Mouse (Mus musculus): Measurements from ENCODE around the gene C1qtnf3. TPM values are rescaled to one million over a fixed set of nuclear protein-coding genes. Genes with fewer than 3 reads are reported as not detected.
A peak's percentile ranks its signal among the peaks of the same experiment; 100 is the strongest.

Gene C1qtnf3
- polyA plus RNA-seq, 1 experiment from 2014 or later, result 20.1 TPM

DNA sequence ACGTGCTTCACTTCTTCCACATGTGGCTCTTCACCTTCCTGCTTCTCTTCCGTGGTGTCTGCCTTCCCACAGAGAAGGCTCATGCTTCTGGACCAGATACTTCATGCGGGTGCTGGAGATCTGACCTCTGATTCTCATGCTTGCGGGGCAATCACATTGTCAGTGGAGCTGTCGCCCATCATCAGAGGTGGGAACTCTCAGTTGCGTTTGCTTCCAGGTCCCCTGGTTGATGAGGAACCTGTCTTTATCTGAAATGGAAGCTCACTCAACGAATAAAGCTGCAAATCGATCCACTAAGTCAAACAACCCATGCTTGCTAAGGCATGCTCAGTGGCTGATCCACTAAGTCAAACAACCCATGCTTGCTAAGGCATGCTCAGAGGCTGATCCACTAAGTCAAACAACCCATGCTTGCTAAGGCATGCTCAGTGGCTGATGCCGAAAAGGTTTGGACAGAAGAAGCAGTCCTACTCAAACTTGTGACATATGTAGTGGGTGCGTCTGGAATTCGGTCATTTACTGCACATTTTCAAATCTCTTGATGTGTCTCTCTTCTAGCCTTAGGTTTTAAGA, 58.9 kb downstream of the C1qtnf3 start:
- Histone ChIP-seq H3K27me3 (ENCODE audit: insufficient read depth, low read length) (no peaks in the 10 kb centered on the region), H3K4me2 (ENCODE audit: low read length) (no peak overlapping the region), H3K4me3 (replicated peaks; ENCODE audit: low read depth, low read length) (no peak overlapping the region), H3K4me1 (replicated peaks; ENCODE audit: insufficient read depth, low read length) (no peaks in the 10 kb centered on the region), H3K27ac (no peak overlapping the region), H3K36me3 (ENCODE audit: insufficient read depth, low read length) (no peaks in the 10 kb centered on the region), H3K9ac (ENCODE audit: low read depth, low read length) (no peak overlapping the region), H3K9me3 (replicated peaks; ENCODE audit: low read length) (no peaks in the 10 kb centered on the region)
- WGBS, result 91% methylated on average over 11 of the region's 11 CpGs
- no peak for TF ChIP-seq CTCF (IDR thresholded peaks at IDR 0.05; ENCODE audit: low read depth)
- no peak for DNase-seq (ENCODE audit: low spot score)
- ATAC-seq (replicated peaks; ENCODE audit: low FRiP score, low read depth), result no peak

DNA sequence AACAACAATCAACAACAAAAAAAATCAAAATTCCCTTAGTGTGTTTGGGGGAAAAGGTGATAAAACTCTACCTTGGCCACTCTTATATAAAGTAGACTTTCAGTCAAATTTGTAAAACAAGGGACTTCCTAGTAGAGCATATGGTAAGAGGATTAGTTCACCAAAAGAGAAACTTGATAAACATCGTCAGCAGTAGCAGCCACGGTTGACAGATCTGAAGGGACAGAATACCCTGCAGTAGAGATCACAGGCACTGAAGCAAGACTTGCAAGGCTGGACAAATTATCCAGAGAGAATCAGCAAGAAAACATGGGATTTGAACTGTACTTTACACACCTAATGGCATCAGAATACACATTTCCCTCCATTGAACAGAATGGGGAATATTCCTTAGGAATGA, 62.8 kb downstream of the C1qtnf3 start:
- H3K27ac ChIP-seq, result no peak overlapping the region
- no peaks in the 10 kb centered on the region for H3K36me3 ChIP-seq (ENCODE audit: insufficient read depth, low read length)
- H3K4me2 ChIP-seq (ENCODE audit: low read length), result no peak overlapping the region
- no peak overlapping the region for H3K4me3 ChIP-seq (replicated peaks; ENCODE audit: low read depth, low read length)
- ATAC-seq (replicated peaks; ENCODE audit: low FRiP score, low read depth) (peak; percentile 57; the same call in 1 of the 2 replicates), DNase-seq (ENCODE audit: low spot score) (peak; percentile 78)
- no peaks in the 10 kb centered on the region for H3K27me3 ChIP-seq (ENCODE audit: insufficient read depth, low read length)
- no peaks in the 10 kb centered on the region for H3K9me3 ChIP-seq (replicated peaks; ENCODE audit: low read length)
- TF ChIP-seq CTCF (IDR thresholded peaks at IDR 0.05; ENCODE audit: low read depth), result no peak
- 30% methylated on average over 2 of the region's 2 CpGs for WGBS
- no peak overlapping the region for H3K9ac ChIP-seq (ENCODE audit: low read depth, low read length)
- no peaks in the 10 kb centered on the region for H3K4me1 ChIP-seq (replicated peaks; ENCODE audit: insufficient read depth, low read length)

DNA sequence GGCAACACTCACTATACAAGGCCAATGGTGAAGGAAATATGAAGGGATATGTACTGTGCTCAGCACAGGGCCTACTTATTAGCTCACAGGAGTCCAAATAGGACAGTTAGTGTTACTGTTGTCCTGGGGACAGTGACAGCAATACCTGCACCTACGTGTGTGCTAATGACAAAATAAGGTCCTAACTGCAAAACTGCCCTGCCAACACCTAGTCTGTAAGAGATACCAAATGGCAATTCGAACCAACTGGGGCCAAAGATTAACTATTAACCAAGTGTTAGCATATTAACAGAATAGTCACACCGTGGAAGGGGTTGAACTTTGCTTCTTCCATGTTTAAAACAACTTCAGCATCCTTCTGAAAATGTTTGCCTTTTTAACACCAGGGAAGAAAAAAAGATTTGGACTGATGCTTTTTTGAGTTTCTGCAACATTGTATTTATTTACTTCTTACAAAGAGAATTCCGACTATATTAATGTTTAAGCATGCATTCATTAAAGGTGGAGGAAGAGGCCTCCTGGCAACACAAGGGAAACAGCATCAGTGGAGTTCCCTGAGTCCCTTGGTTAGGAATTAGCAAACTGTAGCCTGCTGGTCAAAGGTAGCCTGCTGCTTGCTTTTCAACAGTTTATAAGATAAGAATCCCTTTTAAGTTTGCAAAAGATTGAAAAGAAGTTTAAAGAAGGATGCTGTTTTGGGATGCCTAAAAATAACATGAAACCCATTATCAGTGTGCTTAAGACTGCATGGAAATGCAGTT, 74.8 kb downstream of the C1qtnf3 start:
- H3K36me3 ChIP-seq (ENCODE audit: insufficient read depth, low read length), result no peaks in the 10 kb centered on the region
- TF ChIP-seq CTCF (IDR thresholded peaks at IDR 0.05; ENCODE audit: low read depth), result no peak
- DNase-seq (ENCODE audit: low spot score) (peak; percentile 16), ATAC-seq (replicated peaks; ENCODE audit: low FRiP score, low read depth) (peak; percentile 75)
- H3K9me3 ChIP-seq (replicated peaks; ENCODE audit: low read length), result no peaks in the 10 kb centered on the region
- no peaks in the 10 kb centered on the region for H3K4me1 ChIP-seq (replicated peaks; ENCODE audit: insufficient read depth, low read length)
- no peak overlapping the region for H3K4me3 ChIP-seq (replicated peaks; ENCODE audit: low read depth, low read length)
- peak overlapping the region; percentile 77 for H3K27ac ChIP-seq
- no peaks in the 10 kb centered on the region for H3K27me3 ChIP-seq (ENCODE audit: insufficient read depth, low read length)
- 54% methylated on average over 4 of the region's 4 CpGs for WGBS
- H3K9ac ChIP-seq (ENCODE audit: low read depth, low read length), result no peak overlapping the region
- no peak overlapping the region for H3K4me2 ChIP-seq (ENCODE audit: low read length)

Other genes with a start within 250 kb of the C1qtnf3 start
- 38.5 and 42.4 TPM in 2 replicates for gene Rai14, start 237.7 kb upstream of the C1qtnf3 start, polyA plus RNA-seq (2015; fragmentation: Nextera tagmentation; extraction: Ambion mirVana)
- 47.4 and 54.5 TPM in 2 replicates for gene Amacr, start 29.4 kb downstream of the C1qtnf3 start, polyA plus RNA-seq (2015; fragmentation: Nextera tagmentation; extraction: Ambion mirVana)
- gene Slc45a2, start 48.4 kb downstream of the C1qtnf3 start, polyA plus RNA-seq (2015; fragmentation: Nextera tagmentation; extraction: Ambion mirVana), result 0.04 TPM in 2 replicates
- gene Rxfp3, start 85.7 kb downstream of the C1qtnf3 start, polyA plus RNA-seq (2015; fragmentation: Nextera tagmentation; extraction: Ambion mirVana), result 0.13 and 0.15 TPM in 2 replicates
- 1.6 and 2.1 TPM in 2 replicates for gene Adamts12, start 112.5 kb downstream of the C1qtnf3 start, polyA plus RNA-seq (2015; fragmentation: Nextera tagmentation; extraction: Ambion mirVana)